Mouse (Mus musculus) ES-E14 (cell line): ENCODE data around the gene Mmp19. TPM values are rescaled to one million over a fixed set of nuclear protein-coding genes. Genes with fewer than 3 reads are reported as not detected.
"Not testable (repeated sequence)": the region's sequence is repeated elsewhere in the genome, so short reads cannot be mapped to it uniquely, and the experiment has no call there.

ENCODE experiments used
- DNase-seq: peaks from one replicate; pipeline ENCODE4 v3.0.0-alpha.2; 2013; ENCODE audit warnings: low read depth, low spot score
- H3K27ac ChIP-seq: 2 replicates; pipeline ENCODE4 v1.5.1; 2012; ENCODE audit warnings: low read depth, mild to moderate bottlenecking, low read length, moderate library complexity, mixed read lengths; ENCODE audit not compliant: poor library complexity, insufficient read depth, severe bottlenecking
- H3K36me3 ChIP-seq: 2 replicates; pipeline ENCODE4 v1.6.1; 2012; ENCODE audit warnings: mild to moderate bottlenecking, low read length, moderate library complexity, mixed read lengths; ENCODE audit not compliant: control insufficient read depth, poor library complexity, insufficient read depth, severe bottlenecking
- H3K4me1 ChIP-seq, 2 experiments: fragments of 150-350 bp in 1 of 2; sonication (generic) in 1 of 2; 2 replicates each; pipeline ENCODE4 v1.6.1; 2012; ENCODE audit warnings: low read length in 2 of 2, mild to moderate bottlenecking in 1 of 2, mixed read lengths in 1 of 2; ENCODE audit not compliant: control insufficient read depth in 2 of 2, insufficient read depth in 2 of 2, poor library complexity in 1 of 2
- H3K4me3 ChIP-seq, 2 experiments: fragments of 150-350 bp in 1 of 2; sonication (generic) in 1 of 2; 2 replicates each; pipeline ENCODE4 v1.5.1; 2012; ENCODE audit warnings: low read length in 2 of 2, low read depth in 1 of 2, mild to moderate bottlenecking in 1 of 2, mixed read lengths in 1 of 2; ENCODE audit not compliant: insufficient read depth in 1 of 2, poor library complexity in 1 of 2, severe bottlenecking in 1 of 2
- H3K9ac ChIP-seq: 2 replicates; pipeline ENCODE4 v1.6.1; 2012; ENCODE audit warnings: low read depth, mild to moderate bottlenecking, low read length, mixed read lengths; ENCODE audit not compliant: poor library complexity, insufficient read depth, severe bottlenecking
- H3K9me3 ChIP-seq: fragments of 150-350 bp; sonication (generic); 2 replicates; pipeline ENCODE4 v1.6.1; 2012; ENCODE audit warnings: low read depth, mild to moderate bottlenecking, low read length; ENCODE audit not compliant: control insufficient read depth, insufficient read depth
- CHD2 ChIP-seq: IDR thresholded peaks from 2 replicates; pipeline ENCODE4 v1.6.1; 2014; ENCODE audit warnings: mild to moderate bottlenecking, low read depth, low read length, inconsistent platforms
- HCFC1 ChIP-seq: IDR thresholded peaks from 2 replicates; pipeline ENCODE4 v1.6.1; 2012; ENCODE audit warnings: low read length, inconsistent platforms, borderline replicate concordance; ENCODE audit not compliant: insufficient read depth
- MAFK ChIP-seq: IDR thresholded peaks from 2 replicates; pipeline ENCODE4 v1.6.1; 2014; ENCODE audit warnings: mild to moderate bottlenecking, low read depth, low read length, inconsistent platforms; ENCODE audit not compliant: insufficient read depth
- ZC3H11A ChIP-seq: IDR thresholded peaks from 2 replicates; pipeline ENCODE4 v1.6.1; 2012; ENCODE audit warnings: low read depth, mild to moderate bottlenecking, inconsistent platforms, low read length, borderline replicate concordance
- ZNF384 ChIP-seq: IDR thresholded peaks from 2 replicates; pipeline ENCODE4 v1.6.1; 2012; ENCODE audit warnings: low read depth, low read length, inconsistent platforms
- in situ Hi-C, 2 experiments: fragments of 600-800 bp; cut with MboI; formaldehyde crosslinking; loops; one replicate each; pipeline ENCODE4 v1.15.1; 2025; ENCODE audit warnings: low sequenced_read_pairs in 2 of 2, inconsistent platforms in 1 of 2; ENCODE audit not compliant: unreplicated experiment in 2 of 2
- total RNA-seq: library from RNA; depleted of rRNA; stranded (reverse); fragments of 300-350 nt; gene quantifications from 2 replicates; pipeline ENCODE4 v1.2.3, GENCODE M21; 2012

Gene Mmp19
- total RNA-seq, 1 experiment: 0.94 TPM

DNA sequence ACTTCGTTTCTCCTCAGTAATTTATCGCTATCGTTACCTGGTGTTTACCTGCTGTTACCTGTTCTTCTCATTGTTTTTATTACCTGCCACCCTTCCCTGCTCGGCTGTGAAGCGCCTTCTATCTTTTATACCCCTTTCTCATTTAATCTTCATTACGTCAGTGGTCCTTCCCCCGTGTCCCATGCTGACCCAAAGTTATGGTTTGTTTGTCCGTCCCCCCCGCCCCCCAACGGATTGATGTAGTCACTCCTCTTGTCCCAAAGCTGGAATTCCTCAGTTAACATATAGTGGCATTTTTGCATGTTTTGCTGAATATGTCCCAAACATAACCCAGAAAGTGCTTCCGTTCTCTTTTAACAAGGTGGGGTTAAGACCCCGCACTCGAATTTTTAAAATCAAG, 31.4 kb downstream of the Mmp19 start:
- in situ Hi-C loops: no loop called here
- TF ChIP-seq ZNF384 (no peak), MAFK (no peak), HCFC1 (no peak), ZC3H11A (no peak), CHD2 (no peak)
- no peaks in the 10 kb centered on the region for H3K9me3 ChIP-seq
- H3K36me3 ChIP-seq: peaks cover 8% of the 10 kb centered on the region
- peak overlapping the region; percentile 24; the same call in 1 of the 2 replicates for H3K27ac ChIP-seq
- peak overlapping the region; percentile 84 for H3K9ac ChIP-seq
- no peak for DNase-seq
- H3K4me1 ChIP-seq: peaks cover 2 to 5% of the 10 kb centered on the region in 2 experiments; a peak in 3 of 4 replicates
- peak overlapping the region; percentile 80 to 100 for H3K4me3 ChIP-seq

DNA sequence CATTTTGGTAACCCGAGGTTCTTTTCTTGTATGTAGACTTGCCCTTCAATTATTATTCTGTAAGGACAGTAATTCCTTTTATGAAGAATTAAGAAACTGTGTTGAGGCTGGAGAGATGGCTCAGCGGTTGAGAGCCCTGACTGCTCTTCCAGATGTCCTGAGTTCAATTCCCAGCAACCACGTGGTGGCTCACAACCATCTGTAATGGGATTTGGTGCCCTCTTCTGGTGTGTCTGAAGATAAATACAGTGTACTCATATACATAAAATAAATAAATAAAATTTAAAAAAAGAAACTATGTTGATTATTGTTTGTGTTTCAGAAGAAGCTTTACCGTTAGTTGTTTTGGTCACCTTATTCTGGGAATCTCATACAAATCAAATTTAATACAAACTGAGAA, 32.4 kb downstream of the Mmp19 start:
- in situ Hi-C loops: not testable (repeated sequence)

DNA sequence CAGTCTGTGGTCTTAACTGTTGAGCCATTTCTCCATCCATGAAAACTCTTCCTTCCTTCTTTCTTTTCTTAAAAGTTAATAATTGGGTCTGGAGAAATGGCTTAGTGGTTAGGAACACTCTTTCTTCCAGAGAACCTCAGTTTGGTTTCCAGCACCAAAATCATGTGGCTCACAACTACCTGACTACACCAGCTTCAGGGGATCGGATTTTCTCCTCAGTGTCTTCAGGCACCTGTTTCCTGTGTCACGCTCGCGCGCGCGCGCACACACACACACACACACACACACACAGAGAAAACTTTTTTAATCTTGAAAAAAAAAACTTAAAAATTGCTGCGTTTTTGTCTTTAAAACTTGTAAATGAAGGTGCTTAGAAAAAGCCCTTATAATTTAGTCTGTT, 33.1 kb downstream of the Mmp19 start:
- H3K9ac ChIP-seq: peak overlapping the region; percentile 37; the same call in 1 of the 2 replicates
- H3K36me3 ChIP-seq: peaks cover 3% of the 10 kb centered on the region

More for the DNA sequence above, 32.4 kb downstream of the Mmp19 start:
- H3K4me1 ChIP-seq, DNase-seq, H3K9me3 ChIP-seq, H3K27ac ChIP-seq, H3K36me3 ChIP-seq: not testable (repeated sequence)
- Histone ChIP-seq H3K9ac (peak overlapping the region; percentile 84; the same call in 1 of the 2 replicates), H3K4me3 (peak overlapping the region; percentile 80 to 100)

DNA sequence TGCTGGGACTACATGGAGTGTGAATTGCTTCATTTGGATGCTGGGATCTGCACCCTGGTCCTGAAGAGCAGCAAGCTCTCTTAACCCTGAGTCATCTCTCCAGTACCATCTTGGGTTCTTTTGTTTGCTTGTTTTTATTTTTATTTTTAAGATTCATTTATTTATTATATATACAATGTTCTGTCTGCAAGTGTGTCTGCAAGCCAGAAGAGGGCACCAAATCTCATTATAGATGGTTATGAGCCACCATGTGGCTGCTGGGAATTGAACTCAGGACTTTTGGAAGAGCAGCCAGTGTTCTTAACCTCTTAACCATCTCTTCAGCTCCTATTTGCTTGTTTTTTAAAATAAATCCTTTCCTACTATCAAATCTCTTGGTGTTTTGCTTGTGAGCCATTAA, 46.7 kb downstream of the Mmp19 start:
- no peak overlapping the region for H3K4me3 ChIP-seq
- no peak overlapping the region for H3K27ac ChIP-seq
- H3K36me3 ChIP-seq: peaks cover 18% of the 10 kb centered on the region
- TF ChIP-seq ZNF384 (no peak), MAFK (no peak), HCFC1 (no peak), CHD2 (no peak), ZC3H11A (no peak)
- in situ Hi-C loops: no loop called here
- no peaks in the 10 kb centered on the region for H3K9me3 ChIP-seq
- no peak overlapping the region for H3K9ac ChIP-seq
- no peak for DNase-seq
- H3K4me1 ChIP-seq: no peaks in the 10 kb centered on the region

More for the DNA sequence above, 33.1 kb downstream of the Mmp19 start:
- Histone ChIP-seq H3K4me3 (peak overlapping the region in 1 of 2 experiments; percentile 100; a peak in 2 of 4 replicates), H3K9me3 (no peaks in the 10 kb centered on the region), H3K27ac (no peak overlapping the region), H3K4me1 (peaks cover 2 to 5% of the 10 kb centered on the region in 2 experiments; a peak in 3 of 4 replicates)
- no peak for TF ChIP-seq ZNF384
- TF ChIP-seq MAFK: no peak
- no peak for TF ChIP-seq HCFC1
- TF ChIP-seq CHD2: no peak
- TF ChIP-seq ZC3H11A: no peak
- in situ Hi-C loops: no loop called here
- DNase-seq: no peak

DNA sequence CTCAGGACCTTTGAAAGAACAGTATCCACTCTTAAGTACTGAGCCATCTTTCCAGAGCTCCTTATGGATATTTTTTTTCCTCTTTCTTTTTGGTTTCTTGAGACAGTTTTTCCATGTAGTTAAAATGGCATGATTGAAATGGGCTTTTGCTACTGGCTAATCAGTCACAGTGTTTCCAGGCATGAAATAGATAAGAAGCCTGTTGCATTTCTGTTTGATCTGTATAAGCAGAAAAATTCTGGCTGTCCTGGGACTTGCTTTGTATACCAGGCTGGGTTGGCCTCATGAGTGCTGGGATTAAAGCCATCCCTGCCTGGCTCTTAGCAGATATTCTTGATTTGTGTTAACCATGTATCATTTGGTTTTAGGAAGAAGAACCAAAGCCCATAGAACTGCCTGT, 48.7 kb downstream of the Mmp19 start:
- Histone ChIP-seq H3K4me1 (no peaks in the 10 kb centered on the region), H3K9ac (no peak overlapping the region), H3K9me3 (no peaks in the 10 kb centered on the region), H3K4me3 (no peak overlapping the region), H3K27ac (no peak overlapping the region), H3K36me3 (peaks cover 28% of the 10 kb centered on the region)
- DNase-seq: no peak
- in situ Hi-C loops: no loop called here
- TF ChIP-seq ZC3H11A (no peak), CHD2 (no peak), ZNF384 (no peak)
